Mouse (Mus musculus) layer of hippocampus, adult 2 months (tissue): ENCODE data around the gene H6pd. TPM values are rescaled to one million over a fixed set of nuclear protein-coding genes. Genes with fewer than 3 reads are reported as not detected.
A peak's percentile ranks its signal among the peaks of the same experiment; 100 is the strongest.

ENCODE experiments used
- DNase-seq, 2 experiments: peaks; one replicate each; pipeline ENCODE4 v3.0.0; 2022; ENCODE audit warnings: low spot score in 2 of 2
- H3K27ac ChIP-seq: fragments of 200-600 bp; 2 replicates; pipeline ENCODE4 v1.8.1; 2022
- H3K4me3 ChIP-seq: fragments of 200-600 bp; 2 replicates; pipeline ENCODE4 v1.8.1; 2022; ENCODE audit warnings: mild to moderate bottlenecking
- CTCF ChIP-seq: fragments of 200-600 bp; conservative IDR thresholded peaks from 2 replicates; pipeline ENCODE4 v1.8.1; 2022; ENCODE audit warnings: antibody characterized with exemption, mild to moderate bottlenecking, moderate library complexity
- total RNA-seq, 2 experiments: library from RNA; stranded (reverse); gene quantifications; 2 replicates each; pipeline ENCODE4 v1.2.3; 2021

Gene H6pd
- total RNA-seq, 2 experiments from 2014 or later = 9.5 to 11.1 TPM

GRCm38 (mm10) chr4:150002021-150002528 lies 6.7 kb downstream of the H6pd start:
- TF ChIP-seq CTCF = no peak
- Histone ChIP-seq H3K27ac (no peak overlapping the region), H3K4me3 (no peak overlapping the region)
- DNase-seq = no peak

DNA sequence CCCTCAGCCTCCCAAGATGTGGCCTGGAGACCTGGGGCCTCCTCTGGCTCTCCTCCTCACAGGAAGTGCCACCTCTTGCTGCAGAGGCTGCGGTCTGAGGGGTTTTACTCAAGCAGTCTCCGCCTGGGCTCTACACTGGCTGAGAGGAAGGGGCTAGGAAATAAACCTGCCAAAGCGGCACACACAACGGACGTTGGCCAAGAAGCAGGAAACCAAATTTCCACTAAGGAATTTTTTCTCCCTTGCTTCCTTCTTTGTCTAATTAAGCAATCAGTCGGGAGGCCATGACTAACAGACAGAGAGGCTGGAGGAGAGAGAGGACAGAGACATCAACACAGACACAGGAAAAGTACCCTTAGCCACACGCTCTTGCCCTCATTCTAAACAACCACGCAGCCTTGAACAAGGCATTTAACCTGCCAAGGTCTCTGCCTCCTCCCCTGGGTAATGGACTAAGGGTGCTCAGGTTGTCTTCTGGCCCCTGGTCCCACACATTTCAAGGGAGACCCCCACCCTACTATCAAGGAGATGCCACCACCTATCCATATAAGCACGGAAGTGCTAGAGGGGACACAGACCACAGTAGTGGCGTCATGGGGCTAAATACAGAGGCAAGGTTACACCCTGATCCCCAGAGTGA lies 7.5 kb downstream of the H6pd start:
- no peak for DNase-seq
- no peak for TF ChIP-seq CTCF
- H3K4me3 ChIP-seq = no peak overlapping the region
- no peak overlapping the region for H3K27ac ChIP-seq

- no peak for DNase-seq
- Histone ChIP-seq H3K27ac (no peak overlapping the region), H3K4me3 (no peak overlapping the region)
- no peak for TF ChIP-seq CTCF
Observed at GRCm38 (mm10) chr4:149999931-150000555, 8.8 kb downstream of the H6pd start.

- no peak for DNase-seq
- H3K27ac ChIP-seq = no peak overlapping the region
- no peak overlapping the region for H3K4me3 ChIP-seq
- no peak for TF ChIP-seq CTCF
Observed at GRCm38 (mm10) chr4:149999510-149999900, 9.3 kb downstream of the H6pd start.

GRCm38 (mm10) chr4:149998786-149999509 lies 9.9 kb downstream of the H6pd start:
- Histone ChIP-seq H3K4me3 (no peak overlapping the region), H3K27ac (no peak overlapping the region)
- DNase-seq = no peak
- no peak for TF ChIP-seq CTCF

DNA sequence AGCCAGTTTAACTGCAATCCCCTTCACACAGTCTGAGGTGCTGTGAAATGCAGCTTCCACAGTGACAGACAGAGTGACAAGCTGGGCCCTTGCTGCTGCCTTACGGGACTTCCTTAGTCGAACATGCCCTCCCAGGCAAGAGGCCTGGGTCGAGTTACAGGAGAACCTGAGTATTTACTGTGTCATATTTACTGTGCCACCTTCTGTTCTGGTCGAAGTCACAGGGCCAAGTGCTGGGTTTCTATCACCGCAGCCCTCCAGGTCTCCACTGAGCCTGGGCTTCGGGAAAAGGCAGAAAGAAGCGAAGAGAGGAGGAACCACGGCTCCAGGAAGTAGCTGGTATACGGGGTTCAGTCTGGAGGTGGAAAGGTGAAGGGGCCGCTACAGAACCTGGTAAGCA lies 10.8 kb downstream of the H6pd start:
- Histone ChIP-seq H3K4me3 (no peak overlapping the region), H3K27ac (no peak overlapping the region)
- no peak for DNase-seq
- TF ChIP-seq CTCF = no peak

GRCm38 (mm10) chr4:149996440-149996839 lies 12.4 kb downstream of the H6pd start:
- H3K27ac ChIP-seq = no peak overlapping the region
- TF ChIP-seq CTCF = no peak
- H3K4me3 ChIP-seq = no peak overlapping the region
- DNase-seq = no peak

DNA sequence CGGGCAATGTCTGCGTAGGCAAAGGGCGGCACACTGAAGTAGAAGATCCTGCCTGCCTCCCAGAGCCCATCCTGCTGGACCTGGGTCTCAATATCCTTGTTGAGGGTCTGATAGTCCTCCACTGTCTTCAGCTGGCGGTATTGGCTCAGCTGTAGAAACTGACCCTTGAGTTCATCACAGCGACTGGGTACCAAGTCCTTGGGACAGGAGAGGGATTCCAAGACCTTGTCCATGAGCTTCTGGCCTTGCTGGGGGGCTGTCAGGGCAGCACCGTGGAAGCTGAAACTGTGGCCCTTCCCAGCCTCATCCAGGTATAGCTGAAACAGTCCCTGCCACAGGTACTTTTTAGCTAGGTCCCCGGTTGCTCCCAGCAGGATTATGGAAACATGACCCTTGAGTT lies 12.9 kb downstream of the H6pd start:
- no peak overlapping the region for H3K4me3 ChIP-seq
- TF ChIP-seq CTCF = no peak
- H3K27ac ChIP-seq = no peak overlapping the region
- no peak for DNase-seq

DNA sequence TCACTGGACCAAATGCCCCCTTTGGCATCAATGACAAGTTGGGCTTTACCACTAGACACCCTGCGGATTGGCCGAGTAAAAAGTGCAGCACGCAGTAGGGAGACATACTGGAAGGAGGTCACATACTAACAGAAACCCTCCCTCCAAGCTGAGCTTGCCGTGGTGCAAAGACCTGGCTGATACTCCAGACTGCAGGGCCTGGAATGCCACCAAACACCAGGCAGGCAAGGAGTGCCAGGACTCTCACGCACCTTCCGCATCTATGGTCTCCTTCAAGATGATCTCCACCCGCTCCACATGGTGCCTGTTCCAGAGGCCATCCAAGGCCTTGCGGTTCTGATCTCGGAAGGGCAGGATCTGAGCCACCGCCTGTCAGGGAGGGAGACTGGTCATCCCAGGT lies 14.6 kb downstream of the H6pd start:
- H3K27ac ChIP-seq = no peak overlapping the region
- no peak for DNase-seq
- no peak for TF ChIP-seq CTCF
- H3K4me3 ChIP-seq = no peak overlapping the region

DNA sequence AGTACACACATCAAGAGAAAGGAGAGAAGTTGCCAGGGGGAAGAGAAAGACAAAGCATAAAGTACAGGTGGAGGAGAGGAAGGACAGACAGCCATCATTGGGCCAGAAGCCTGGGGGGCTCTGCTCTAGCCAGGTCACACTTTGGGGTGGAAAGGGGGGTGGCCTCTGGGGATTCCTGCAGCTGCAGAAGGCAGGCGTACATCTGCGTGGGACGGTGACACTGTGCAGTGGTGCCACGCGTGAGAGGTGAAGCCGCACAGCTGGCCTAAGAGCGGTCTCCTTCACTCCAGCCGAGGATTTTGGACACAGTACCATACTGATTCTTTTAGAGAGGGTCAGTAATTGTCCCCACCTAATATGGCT lies 16.2 kb downstream of the H6pd start:
- TF ChIP-seq CTCF = no peak
- Histone ChIP-seq H3K27ac (no peak overlapping the region), H3K4me3 (no peak overlapping the region)
- no peak for DNase-seq

- TF ChIP-seq CTCF = no peak
- Histone ChIP-seq H3K4me3 (no peak overlapping the region), H3K27ac (no peak overlapping the region)
- no peak for DNase-seq
Observed at GRCm38 (mm10) chr4:149991755-149992669, 16.8 kb downstream of the H6pd start.

GRCm38 (mm10) chr4:149990954-149991633 lies 17.7 kb downstream of the H6pd start:
- no peak overlapping the region for H3K4me3 ChIP-seq
- TF ChIP-seq CTCF = no peak
- peak overlapping the region; percentile 53; the same call in 1 of the 2 replicates for H3K27ac ChIP-seq
- no peak for DNase-seq
